Mouse (Mus musculus) left cerebral cortex, postnatal 25 days (tissue): ENCODE measurements around the gene Usp35. TPM values are rescaled to one million over a fixed set of nuclear protein-coding genes. Genes with fewer than 3 reads are reported as not detected.
A peak's percentile ranks its signal among the peaks of the same experiment; 100 is the strongest.

Source experiments
- DNase-seq, 2 experiments: peaks; one replicate each; pipeline ENCODE4 v3.0.0; 2022; ENCODE audit warnings: low spot score in 2 of 2, mixed read lengths in 1 of 2
- intact Hi-C: fragments of 180-260 bp; cut with DNase I; formaldehyde crosslinking; loops from one replicate; pipeline ENCODE4 v1.15.1; 2025
- total RNA-seq, 2 experiments: library from RNA; stranded (reverse); gene quantifications; 2 replicates each; pipeline ENCODE4 v1.2.3; 2021

Gene Usp35
- total RNA-seq, 2 experiments from 2014 or later = 13.7 to 15.6 TPM

GRCm38 (mm10) chr7:97298943-97299342 lies 32.9 kb downstream of the Usp35 start:
- no peak for DNase-seq
- intact Hi-C loops = no loop called here

GRCm38 (mm10) chr7:97298279-97298678 lies 33.5 kb downstream of the Usp35 start:
- no peak for DNase-seq
- intact Hi-C loops = no loop called here

GRCm38 (mm10) chr7:97297466-97297865 lies 34.4 kb downstream of the Usp35 start:
- peak; percentile 78 to 84 for DNase-seq
- intact Hi-C loops = loop anchor here (1.0 to 2.0 kb wide), 2 partner anchors 215 to 327 kb away; no protein-coding TSS in a partner anchor

GRCm38 (mm10) chr7:97296986-97297385 lies 34.8 kb downstream of the Usp35 start:
- intact Hi-C loops = loop anchor here (1.0 to 2.0 kb wide), 2 partner anchors 215 to 326 kb away; no protein-coding TSS in a partner anchor
- no peak for DNase-seq

GRCm38 (mm10) chr7:97271068-97271467 lies 60.8 kb downstream of the Usp35 start:
- no peak for DNase-seq
- intact Hi-C loops = no loop called here

GRCm38 (mm10) chr7:97270367-97270766 lies 61.5 kb downstream of the Usp35 start:
- intact Hi-C loops = no loop called here
- peak in 1 of 2 experiments; percentile 33 for DNase-seq

GRCm38 (mm10) chr7:97262541-97262940 lies 69.3 kb downstream of the Usp35 start:
- no peak for DNase-seq
- intact Hi-C loops = no loop called here

Other genes with a start within 250 kb of the Usp35 start
- gene Kctd21, start 307 bp upstream of the Usp35 start, total RNA-seq = 10 to 100 TPM; 14.1 to 15.3 TPM
- 10 to 100 TPM; 11.8 to 12.9 TPM for gene Alg8, start 39.6 kb upstream of the Usp35 start, total RNA-seq
- 100 to 1,000 TPM; 228 to 241 TPM for gene Ndufc2, start 68.0 kb upstream of the Usp35 start, total RNA-seq
- gene Thrsp, start 85.7 kb upstream of the Usp35 start, total RNA-seq = 10 to 100 TPM; 16.0 to 20.0 TPM
- 1 to 10 TPM; 3.5 to 3.8 TPM for gene Kctd14, start 119.3 kb upstream of the Usp35 start, total RNA-seq
- gene Ints4, start 148.9 kb upstream of the Usp35 start, total RNA-seq = 10 to 100 TPM; 23.9 to 28.5 TPM
- 10 to 100 TPM; 30.7 to 31.6 TPM for gene Aamdc, start 247.5 kb upstream of the Usp35 start, total RNA-seq
- gene Rsf1, start 247.9 kb upstream of the Usp35 start, total RNA-seq = 10 to 100 TPM; 42.9 to 47.9 TPM